Mouse (Mus musculus) adrenal gland, adult 18-20 months (tissue): Measurements from ENCODE around the gene Rad17. TPM values are rescaled to one million over a fixed set of nuclear protein-coding genes. Genes with fewer than 3 reads are reported as not detected.

ENCODE experiments used
- DNase-seq, 2 experiments: peaks; one replicate each; pipeline ENCODE4 v3.0.0; 2021 to 2022; ENCODE audit warnings: low spot score in 2 of 2
- total RNA-seq, 2 experiments: library from RNA; stranded (reverse); gene quantifications; 1 replicate in 1 of 2; 2 replicates in 1 of 2; pipeline ENCODE4 v1.2.3; 2021

Rad17 gene
- total RNA-seq, 2 experiments from 2014 or later = 21.3 to 21.8 TPM

DNA sequence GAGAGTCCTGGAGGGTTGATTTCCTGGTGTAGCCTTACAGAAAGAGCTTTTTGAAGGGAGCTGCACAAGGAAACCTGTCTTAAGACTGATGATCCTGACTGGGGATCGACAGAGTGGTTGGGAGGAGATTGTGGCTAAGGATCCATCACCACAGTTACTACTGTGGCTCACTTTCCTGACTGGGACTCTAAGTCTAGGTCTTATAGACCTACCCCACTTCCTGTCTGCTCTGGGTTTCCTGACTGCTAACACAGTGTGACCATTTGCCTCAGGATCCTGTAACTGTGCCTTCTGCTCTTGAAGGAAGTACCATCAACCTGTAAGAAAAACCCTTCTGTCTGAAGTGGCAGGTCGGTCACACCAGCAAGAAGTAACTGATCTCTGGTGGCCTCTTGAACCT, 80.1 kb downstream of the Rad17 start:
- no peak for DNase-seq

DNA sequence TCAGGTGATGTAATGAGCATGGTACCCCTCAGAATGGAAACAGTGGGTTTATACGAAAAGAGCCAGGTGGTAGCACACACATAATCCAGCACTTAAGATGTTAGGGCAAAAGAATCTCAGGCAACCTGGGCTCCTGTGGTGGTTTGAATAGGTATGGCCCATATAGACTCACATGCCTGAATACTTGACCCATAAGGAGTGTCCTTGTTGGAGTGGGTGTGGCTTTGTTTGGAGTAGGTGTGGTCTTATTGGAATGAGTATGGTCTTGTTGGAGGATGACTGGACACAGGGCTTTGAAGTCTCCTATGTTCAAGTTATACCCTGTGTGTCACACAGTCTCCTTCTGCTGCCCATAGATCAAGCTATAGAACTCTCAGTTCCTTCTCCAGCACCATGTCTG, 82.5 kb downstream of the Rad17 start:
- DNase-seq = no peak

Other genes starting within 250 kb of the Rad17 start
- under 1 TPM; 0.10 to 0.30 TPM for gene Naip1, start 198.2 kb downstream of the Rad17 start, total RNA-seq
- gene Gtf2h2, start 158.5 kb downstream of the Rad17 start, total RNA-seq = 10 to 100 TPM; 27.8 to 31.4 TPM
- gene Ocln, start 98.3 kb downstream of the Rad17 start, total RNA-seq = 10 to 100 TPM in 1 of 2 experiments, 1 to 10 TPM in 1; 2.5 to 22.2 TPM
- under 1 TPM; 0.42 to 0.50 TPM for gene Marveld2, start 34.1 kb downstream of the Rad17 start, total RNA-seq
- 10 to 100 TPM; 70.0 to 71.9 TPM for gene Ak6, start 72 bp downstream of the Rad17 start, total RNA-seq
- 10 to 100 TPM; 12.7 to 13.5 TPM for gene Taf9, start 528 bp upstream of the Rad17 start, total RNA-seq
- 1 to 10 TPM in 1 of 2 experiments, under 1 TPM in 1; 0.66 to 1.3 TPM for gene Ccdc125, start 18.7 kb upstream of the Rad17 start, total RNA-seq
- gene Cdk7, start 79.9 kb upstream of the Rad17 start, total RNA-seq = 10 to 100 TPM; 33.7 to 36.7 TPM
- gene Mrps36, start 93.6 kb upstream of the Rad17 start, total RNA-seq = 100 to 1,000 TPM; 111 to 155 TPM
- under 1 TPM in 1 of 2 experiments, not detected in 1; 0.22 TPM for gene Cenph, start 124.8 kb upstream of the Rad17 start, total RNA-seq
- 1 to 10 TPM in 1 of 2 experiments, under 1 TPM in 1; 0.64 to 2.5 TPM for gene Ccnb1, start 135.5 kb upstream of the Rad17 start, total RNA-seq
- gene Slc30a5, start 182.4 kb upstream of the Rad17 start, total RNA-seq = 10 to 100 TPM; 39.9 to 45.7 TPM